Mouse (Mus musculus) brain, embryonic 14.5 days (tissue): ENCODE measurements around the gene Gm38392.

ENCODE experiments used
- CTCF ChIP-seq: fragments of 200-500 bp; IDR thresholded peaks from 2 replicates; pipeline ENCODE4 v1.5.1; 2012; ENCODE audit warnings: inconsistent platforms, mild to moderate bottlenecking, moderate library complexity, borderline replicate concordance; ENCODE audit not compliant: insufficient read depth, insufficient read length; ENCODE audit errors: extremely low read depth
- POLR2A ChIP-seq: fragments of 200-500 bp; IDR thresholded peaks from 2 replicates; pipeline ENCODE4 v1.6.1; 2012; ENCODE audit warnings: mild to moderate bottlenecking, inconsistent platforms, borderline replicate concordance; ENCODE audit not compliant: poor library complexity, insufficient read depth, insufficient read length, severe bottlenecking; ENCODE audit errors: extremely low read depth

DNA sequence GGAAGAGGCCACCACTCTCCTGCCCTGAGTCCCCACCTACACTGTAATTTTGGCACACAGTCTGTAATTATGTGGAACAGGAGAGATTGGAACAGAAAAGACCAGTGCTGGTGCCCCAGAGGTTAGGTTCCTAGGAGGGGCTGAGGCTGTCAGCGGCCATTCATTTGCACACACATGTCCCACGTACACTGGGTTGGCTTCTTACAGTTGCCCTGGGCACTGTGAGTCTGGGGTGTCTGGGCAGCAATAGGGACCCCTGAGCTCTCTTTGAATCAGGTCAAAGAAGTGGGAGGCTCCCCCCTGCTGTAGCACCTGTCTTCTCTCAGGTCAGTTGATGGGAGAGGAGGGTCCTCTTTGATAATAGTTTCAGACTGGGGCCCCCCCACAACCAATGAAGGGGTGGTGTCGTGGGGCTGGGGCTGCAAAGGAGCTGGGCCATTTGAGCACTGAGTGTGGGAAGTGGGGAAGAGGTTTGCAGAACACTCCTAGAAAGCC is 78.7 kb downstream of the Gm38392 start:
- no peak for TF ChIP-seq CTCF
- no peak for TF ChIP-seq POLR2A
